Mouse (Mus musculus): ENCODE measurements around the gene Iqcd. TPM values are rescaled to one million over a fixed set of nuclear protein-coding genes. Genes with fewer than 3 reads are reported as not detected.

Gene Iqcd
- polyA plus RNA-seq, 1 experiment from 2014 or later: 0.81 TPM

Other genes with a start within 250 kb of the Iqcd start
- 3.1 and 4.7 TPM in 2 replicates for gene Lhx5, start 157.3 kb upstream of the Iqcd start, polyA plus RNA-seq (2016; fragmentation: Nextera tagmentation; extraction: Ambion mirVana)
- gene Sdsl, start 116.2 kb upstream of the Iqcd start, polyA plus RNA-seq (2016; fragmentation: Nextera tagmentation; extraction: Ambion mirVana): 6.2 and 7.1 TPM in 2 replicates
- not detected in 2 replicates for gene Sds, start 112.5 kb upstream of the Iqcd start, polyA plus RNA-seq (2016; fragmentation: Nextera tagmentation; extraction: Ambion mirVana)
- gene Plbd2, start 85.4 kb upstream of the Iqcd start, polyA plus RNA-seq (2016; fragmentation: Nextera tagmentation; extraction: Ambion mirVana): 35.5 and 37.8 TPM in 2 replicates
- 4.1 and 5.2 TPM in 2 replicates for gene Slc8b1, start 77.8 kb upstream of the Iqcd start, polyA plus RNA-seq (2016; fragmentation: Nextera tagmentation; extraction: Ambion mirVana)
- gene Tpcn1, start 343 bp upstream of the Iqcd start, polyA plus RNA-seq (2016; fragmentation: Nextera tagmentation; extraction: Ambion mirVana): 11.9 and 12.3 TPM in 2 replicates
- 19.4 and 20.1 TPM in 2 replicates for gene Rita1, start 23.6 kb downstream of the Iqcd start, polyA plus RNA-seq (2016; fragmentation: Nextera tagmentation; extraction: Ambion mirVana)
- 62.3 and 64.3 TPM in 2 replicates for gene Ddx54, start 23.7 kb downstream of the Iqcd start, polyA plus RNA-seq (2016; fragmentation: Nextera tagmentation; extraction: Ambion mirVana)
- 0.27 TPM in 1 of 2 replicates, not detected in the other for gene Cfap73, start 45.2 kb downstream of the Iqcd start, polyA plus RNA-seq (2016; fragmentation: Nextera tagmentation; extraction: Ambion mirVana)
- 0.07 and 0.14 TPM in 2 replicates for gene Rasal1, start 59.8 kb downstream of the Iqcd start, polyA plus RNA-seq (2016; fragmentation: Nextera tagmentation; extraction: Ambion mirVana)
- gene Dtx1, start 122.9 kb downstream of the Iqcd start, polyA plus RNA-seq (2016; fragmentation: Nextera tagmentation; extraction: Ambion mirVana): 1.8 and 2.2 TPM in 2 replicates
- gene Oas2, start 160.8 kb downstream of the Iqcd start, polyA plus RNA-seq (2016; fragmentation: Nextera tagmentation; extraction: Ambion mirVana): 0.06 and 0.10 TPM in 2 replicates
- gene Oas3, start 188.6 kb downstream of the Iqcd start, polyA plus RNA-seq (2016; fragmentation: Nextera tagmentation; extraction: Ambion mirVana): 0.06 TPM in 1 of 2 replicates, not detected in the other
- gene Oas1e, start 206.5 kb downstream of the Iqcd start, polyA plus RNA-seq (2016; fragmentation: Nextera tagmentation; extraction: Ambion mirVana): not detected in 2 replicates
- gene Oas1c, start 223.5 kb downstream of the Iqcd start, polyA plus RNA-seq (2016; fragmentation: Nextera tagmentation; extraction: Ambion mirVana): 0.14 and 0.49 TPM in 2 replicates